Mouse (Mus musculus) brain, embryonic 14.5 days (tissue): ENCODE measurements around the gene Krtap24-1.

ENCODE experiments used
- CTCF ChIP-seq: fragments of 200-500 bp; IDR thresholded peaks from 2 replicates; pipeline ENCODE4 v1.5.1; 2012; ENCODE audit warnings: inconsistent platforms, mild to moderate bottlenecking, moderate library complexity, borderline replicate concordance; ENCODE audit not compliant: insufficient read depth, insufficient read length; ENCODE audit errors: extremely low read depth
- POLR2A ChIP-seq: fragments of 200-500 bp; IDR thresholded peaks from 2 replicates; pipeline ENCODE4 v1.6.1; 2012; ENCODE audit warnings: mild to moderate bottlenecking, inconsistent platforms, borderline replicate concordance; ENCODE audit not compliant: poor library complexity, insufficient read depth, insufficient read length, severe bottlenecking; ENCODE audit errors: extremely low read depth

DNA sequence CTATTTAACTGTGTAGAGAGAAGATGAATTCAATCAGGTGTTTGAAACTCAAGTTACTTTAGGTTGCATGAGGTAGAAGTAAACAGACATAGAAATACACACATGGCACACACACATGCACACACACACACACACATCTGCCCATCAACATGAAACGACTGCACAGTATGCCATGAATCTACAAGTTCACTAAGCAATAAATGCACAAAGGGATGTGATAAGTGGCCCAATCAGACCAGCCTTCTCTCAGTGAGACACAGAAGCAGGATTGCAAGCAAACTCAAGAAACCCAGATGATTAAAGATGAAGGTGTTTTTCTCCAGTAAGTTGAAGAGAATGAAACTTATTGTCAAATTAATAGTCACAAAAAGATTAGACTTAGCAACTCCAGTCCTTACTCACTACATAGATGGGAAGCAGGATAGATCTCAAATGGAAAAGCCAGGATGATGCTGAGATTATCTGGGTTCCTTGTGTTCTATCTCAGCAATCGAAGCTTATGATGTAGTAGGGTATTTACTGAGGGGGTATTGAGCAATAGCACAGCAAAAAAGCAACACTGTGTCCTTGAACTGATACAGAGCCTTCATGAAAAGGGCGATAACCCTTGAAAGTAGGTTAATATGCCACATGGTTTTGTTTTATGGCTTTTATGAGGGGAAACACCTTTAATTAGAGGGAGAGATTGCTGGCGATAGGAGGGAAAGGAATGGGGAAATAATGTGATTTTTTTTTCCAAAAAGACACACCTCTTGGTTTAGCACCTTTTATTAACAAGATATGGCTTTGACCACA is 36.0 kb downstream of the Krtap24-1 start:
- TF ChIP-seq CTCF (no peak), POLR2A (no peak)
